In the genomic region with DNA sequence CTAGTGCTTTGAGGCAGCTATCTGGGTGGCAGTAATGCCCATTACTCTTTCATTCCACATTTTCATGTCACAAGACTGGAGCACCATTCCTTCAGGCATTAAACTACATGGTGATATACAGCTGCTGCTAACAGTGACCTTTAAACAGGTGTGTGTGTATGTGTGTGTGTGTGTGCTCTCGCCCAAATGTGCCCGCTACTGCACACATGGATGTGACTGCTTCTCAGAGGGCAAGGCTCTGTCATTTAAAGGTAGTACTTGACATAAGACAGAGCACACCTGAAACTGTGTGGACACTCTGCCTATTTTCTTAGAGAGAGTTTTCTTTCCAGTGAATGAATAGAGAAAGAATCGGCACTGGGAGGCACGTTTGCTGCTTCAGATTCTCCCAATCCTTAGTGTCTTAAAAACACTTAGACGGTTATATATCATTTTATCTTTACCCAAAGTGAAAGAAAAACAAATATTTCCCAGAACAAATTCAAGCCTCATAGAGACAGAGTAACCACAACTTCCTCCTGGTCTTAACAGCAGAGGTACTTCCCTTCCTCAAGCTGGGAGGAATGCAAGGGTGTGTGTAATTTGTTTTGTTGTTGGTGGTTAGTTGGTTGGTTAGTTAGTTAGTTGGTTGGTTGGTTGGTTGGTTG, we compare ENCODE assay signal across 21 mouse cellular contexts.
DNase-seq lines count a peak whose midpoint lies in the region; ATAC-seq and TF ChIP-seq lines count a peak whose summit lies in the region.
"Had no signal": no experiment of that assay in that cellular context is flagged by ENCODE, and none has a peak within 500 bp of the region (broad histone marks: within the 10 kb centered on the region; RNA-seq: fewer than 3 reads in every experiment).

No protein-coding gene starts in this region.

- no peaks in the 10 kb centered on the region for H3K27me3 ChIP-seq in MEL (ENCODE audit: control insufficient read depth in 1 of 2, insufficient read depth in 2 of 2, low read length in 2 of 2)
- H3K27me3 ChIP-seq: forebrain, embryonic 12.5 days; heart, embryonic 12.5 days; neural tube, embryonic 15.5 days had no signal

- TF ChIP-seq RAD21 in MEL (IDR thresholded peaks at IDR 0.05; ENCODE audit: low read depth, low read length) = no peak

- H3K9me3 ChIP-seq in MEL (replicated peaks; ENCODE audit: insufficient read depth, low read length) = no peaks in the 10 kb centered on the region
- H3K9me3 ChIP-seq: forebrain, embryonic 12.5 days; heart, embryonic 12.5 days; midbrain, embryonic 10.5 days; neural tube, embryonic 15.5 days had no signal

- peak overlapping the region; percentile 63 for H3K9ac ChIP-seq in MEL (ENCODE audit: control insufficient read depth, low read depth, low read length, poor library complexity, severe bottlenecking)
- H3K9ac ChIP-seq: forebrain, embryonic 12.5 days; heart, embryonic 12.5 days; neural tube, embryonic 15.5 days had no signal

- no peak for ATAC-seq in CD4-positive, CD25-positive, alpha-beta regulatory T cell, adult 4 months
- ATAC-seq in hematopoietic stem cell, adult 5-6 weeks (replicated peaks in 1 of 2; ENCODE audit: insufficient read depth in 1 of 2, low FRiP score in 2 of 2, low TSS enrichment in 1 of 2, low read depth in 1 of 2, poor library complexity in 2 of 2, severe bottlenecking in 2 of 2) = peak; percentile 96 to 98
- ATAC-seq in monocyte, adult 5-6 weeks (replicated peaks; ENCODE audit: insufficient number of reproducible peaks, low FRiP score, low TSS enrichment, poor library complexity, severe bottlenecking) = peak; percentile 93
- ATAC-seq: hindbrain, embryonic 16.5 days had no signal

- H3K27ac ChIP-seq in MEL (ENCODE audit: control insufficient read depth, low read depth, low read length) = peak overlapping the region; percentile 85
- H3K27ac ChIP-seq: forebrain, embryonic 12.5 days; midbrain, embryonic 10.5 days; neural tube, embryonic 15.5 days had no signal

- peaks cover 8 to 17% of the 10 kb centered on the region in 2 experiments for H3K4me1 ChIP-seq in MEL (ENCODE audit: control insufficient read depth in 1 of 2, insufficient read depth in 2 of 2, low read length in 2 of 2)
- H3K4me1 ChIP-seq: forebrain, embryonic 12.5 days; heart, embryonic 12.5 days; midbrain, embryonic 10.5 days; neural tube, embryonic 15.5 days had no signal

- intact Hi-C loops in left cerebral cortex, postnatal 14 days (cut with DNase I) = no loop called here

- no peak for TF ChIP-seq CTCF in MEL (IDR thresholded peaks at IDR 0.05 in 2 of 3, conservative IDR thresholded peaks at IDR 0.05 in 1 of 3; ENCODE audit: control insufficient read depth in 1 of 3, insufficient read depth in 1 of 3, low read depth in 2 of 3, low read length in 3 of 3, poor library complexity in 1 of 3, severe bottlenecking in 1 of 3)

- H3K36me3 ChIP-seq in MEL (ENCODE audit: control insufficient read depth in 1 of 2, insufficient read depth in 2 of 2, low read length in 2 of 2) = peaks cover 0 to 31% of the 10 kb centered on the region in 2 experiments; a peak in 2 of 4 replicates
- H3K36me3 ChIP-seq: forebrain, embryonic 12.5 days; heart, embryonic 12.5 days; midbrain, embryonic 10.5 days; neural tube, embryonic 15.5 days had no signal

- peak overlapping the region; percentile 56 to 58 for H3K4me3 ChIP-seq in MEL (ENCODE audit: control insufficient read depth in 1 of 2, insufficient read depth in 1 of 2, low read depth in 2 of 2, low read length in 2 of 2)
- H3K4me3 ChIP-seq: forebrain, embryonic 12.5 days; heart, embryonic 12.5 days; midbrain, embryonic 10.5 days; neural tube, embryonic 15.5 days had no signal

- peak; percentile 92 for TF ChIP-seq EP300 in MEL (IDR thresholded peaks at IDR 0.05; ENCODE audit: low read depth in 1 of 2, low read length in 2 of 2)

- peak; percentile 1 for DNase-seq in CD4-positive, CD25-positive, alpha-beta regulatory T cell, adult 2 months (ENCODE audit: low read depth, low spot score)
- DNase-seq in MEL (ENCODE audit: low read depth, low spot score) = peak; percentile 86
- no peak for DNase-seq in kidney, postnatal 10 days
- no peak for DNase-seq in right cerebral cortex, postnatal 36 days (ENCODE audit: low spot score in 2 of 2)
- DNase-seq in left cerebral cortex, postnatal 14 days (ENCODE audit: low spot score in 2 of 2) = no peak
- DNase-seq: cerebellum, adult 9-10 months; gastrocnemius, postnatal 36 days; heart, postnatal 36 days; kidney, adult 11 months; kidney, postnatal 25 days; layer of hippocampus, adult 9-11 months; retina, postnatal 1 day; thymus, postnatal 25 days had no signal

- TF ChIP-seq POLR2A in MEL (IDR thresholded peaks at IDR 0.05; ENCODE audit: control insufficient read depth in 1 of 2, insufficient read depth in 1 of 2, low read depth in 1 of 2, low read length in 2 of 2, poor library complexity in 1 of 2) = 0 out of 4 replicates have a peak, but pooled peaks of 1 of the 2 experiments have one; percentile 20

- H3K79me2 ChIP-seq in MEL (ENCODE audit: control insufficient read depth, insufficient read depth, low read length, poor library complexity) = no peaks in the 10 kb centered on the region

TF ChIP-seq in MEL, 35 proteins besides CTCF, POLR2A, EP300 and RAD21:
- TF ChIP-seq KAT2A (conservative IDR thresholded peaks at IDR 0.05; ENCODE audit: low read depth, low read length) = no peak; the same call in 1 of the 2 replicates
- TF ChIP-seq BHLHE40 (IDR thresholded peaks at IDR 0.05; ENCODE audit: borderline replicate concordance, low read depth, low read length) = peak; percentile 76; the same call in 1 of the 2 replicates
- no peak for TF ChIP-seq SMC3 (IDR thresholded peaks at IDR 0.05; ENCODE audit: low read depth, low read length)
- TF ChIP-seq TAL1 (IDR thresholded peaks at IDR 0.05; ENCODE audit: low read length) = no peak
- peak; percentile 51; the same call in 1 of the 2 replicates for TF ChIP-seq MXI1 (IDR thresholded peaks at IDR 0.05; ENCODE audit: low read depth, low read length)
- TF ChIP-seq CHD1 (IDR thresholded peaks at IDR 0.05; ENCODE audit: low read depth, low read length) = no peak
- TF ChIP-seq NELFE (IDR thresholded peaks at IDR 0.05; ENCODE audit: low read depth, low read length) = no peak
- peak; percentile 48; the same call in 1 of the 2 replicates for TF ChIP-seq TCF12 (IDR thresholded peaks at IDR 0.05; ENCODE audit: low read depth, low read length)
- 0 out of 2 replicates have a peak, but pooled peaks have one; percentile 22 for TF ChIP-seq MYC (IDR thresholded peaks at IDR 0.05; ENCODE audit: low read depth, low read length)
- no peak for TF ChIP-seq JUND (IDR thresholded peaks at IDR 0.05; ENCODE audit: low read depth, low read length)
- TF ChIP-seq ELF1 (IDR thresholded peaks at IDR 0.05; ENCODE audit: low read depth, low read length) = no peak
- no peak for TF ChIP-seq POLR2AphosphoS5 (IDR thresholded peaks at IDR 0.05; ENCODE audit: borderline replicate concordance, low read depth, low read length)
- TF ChIP-seq MYB (IDR thresholded peaks at IDR 0.05; ENCODE audit: low read depth, low read length) = peak; percentile 50
- TF ChIP-seq TBP (IDR thresholded peaks at IDR 0.05; ENCODE audit: low read depth, low read length) = peak; percentile 49; the same call in 1 of the 2 replicates
- no peak for TF ChIP-seq USF1 (IDR thresholded peaks at IDR 0.05; ENCODE audit: low read depth, low read length)
- TF ChIP-seq UBTF (IDR thresholded peaks at IDR 0.05; ENCODE audit: borderline replicate concordance, insufficient read depth, low read depth, low read length) = no peak
- TF ChIP-seq E2F4 (IDR thresholded peaks at IDR 0.05; ENCODE audit: borderline replicate concordance, low read depth, low read length) = no peak; the same call in 1 of the 2 replicates
- peak; percentile 80 for TF ChIP-seq RCOR1 (IDR thresholded peaks at IDR 0.05; ENCODE audit: low read depth, low read length)
- no peak for TF ChIP-seq MEF2A (IDR thresholded peaks at IDR 0.05; ENCODE audit: extremely low read depth, insufficient replicate concordance, low read depth, low read length, poor library complexity, severe bottlenecking)
- TF ChIP-seq MAZ (IDR thresholded peaks at IDR 0.05; ENCODE audit: low read depth, low read length) = no peak
- TF ChIP-seq ZKSCAN1 (IDR thresholded peaks at IDR 0.05; ENCODE audit: low read depth, low read length) = no peak
- no peak for TF ChIP-seq ZNF384 (IDR thresholded peaks at IDR 0.05; ENCODE audit: low read depth, low read length)
- TF ChIP-seq SIN3A (IDR thresholded peaks at IDR 0.05; ENCODE audit: low read length) = peak; percentile 62
- TF ChIP-seq GATA1 (IDR thresholded peaks at IDR 0.05; ENCODE audit: low read depth, low read length) = peak; percentile 77
- TF ChIP-seq POLR2AphosphoS2 (IDR thresholded peaks at IDR 0.05; ENCODE audit: low read length) = no peak
- TF ChIP-seq HCFC1 (IDR thresholded peaks at IDR 0.05; ENCODE audit: low read depth, low read length) = peak; percentile 51; the same call in 1 of the 2 replicates
- peak; percentile 49 for TF ChIP-seq MAX (IDR thresholded peaks at IDR 0.05; ENCODE audit: low read length)
- no peak for TF ChIP-seq GABPA (IDR thresholded peaks at IDR 0.05; ENCODE audit: low read depth, low read length)
- TF ChIP-seq USF2 (IDR thresholded peaks at IDR 0.05; ENCODE audit: borderline replicate concordance in 1 of 2, insufficient read depth in 1 of 2, low read depth in 1 of 2, low read length in 2 of 2) = no peak
- TF ChIP-seq MAFK (IDR thresholded peaks at IDR 0.05; ENCODE audit: borderline replicate concordance, low read depth, low read length) = no peak
- 0 out of 2 replicates have a peak, but pooled peaks have one; percentile 33 for TF ChIP-seq ZMIZ1 (IDR thresholded peaks at IDR 0.05; ENCODE audit: low read depth, low read length)
- peak; percentile 95 for TF ChIP-seq ETS1 (IDR thresholded peaks at IDR 0.05; ENCODE audit: low read depth, low read length)

Comparison
In these comparisons a context has a peak if more than half of its experiments do, and no peak if none do; other contexts are left out.
1. DNase-seq: peak in CD4-positive, CD25-positive, alpha-beta regulatory T cell, adult 2 months (single experiment) and MEL (single experiment); none in kidney, postnatal 10 days (single experiment), right cerebral cortex, postnatal 36 days (0 of 2) and left cerebral cortex, postnatal 14 days (0 of 2).